Mouse (Mus musculus) megakaryocyte, adult 5-6 weeks (primary cell): Measurements from ENCODE around the gene Pik3r5. TPM values are rescaled to one million over a fixed set of nuclear protein-coding genes. Genes with fewer than 3 reads are reported as not detected.

Experiments
- ATAC-seq: 2 replicates; pipeline ENCODE4 v1.8.0; 2016; ENCODE audit warnings: mild to moderate bottlenecking, inconsistent platforms; ENCODE audit not compliant: poor library complexity, severe bottlenecking
- total RNA-seq, 2 experiments: library from RNA; stranded (forward) in 1 of 2; stranded (reverse) in 1 of 2; fragments of 153-499, 151-499 nt in 1 of 2; fragments of 221-1000, 200-1000 nt in 1 of 2; gene quantifications; 2 replicates each; pipeline versions ENCODE4 v1.2.3 to v1.2.4; 2015 to 2017

Pik3r5 gene
- total RNA-seq (2015) (55.3 and 61.8 TPM in 2 replicates), total RNA-seq (2017) (37.0 and 40.8 TPM in 2 replicates)

- peak; percentile 77 for ATAC-seq
Observed at GRCm38 (mm10) chr11:68431699-68432360, at the start of gene Pik3r5. Pik3r5 (plus strand) TSS chr11:68432121.

GRCm38 (mm10) chr11:68383519-68383918, 48.4 kb upstream of the Pik3r5 start:
- ATAC-seq = no peak

- ATAC-seq = no peak
Observed at GRCm38 (mm10) chr11:68384131-68384530, 47.8 kb upstream of the Pik3r5 start.

GRCm38 (mm10) chr11:68384592-68385020, 47.3 kb upstream of the Pik3r5 start:
- no peak for ATAC-seq

- no peak for ATAC-seq
Observed at GRCm38 (mm10) chr11:68385021-68385821, 46.7 kb upstream of the Pik3r5 start.

GRCm38 (mm10) chr11:68385921-68386588, 45.9 kb upstream of the Pik3r5 start:
- no peak for ATAC-seq

- ATAC-seq = no peak
Observed at GRCm38 (mm10) chr11:68386589-68387440, 45.1 kb upstream of the Pik3r5 start.

- ATAC-seq = no peak
Observed at GRCm38 (mm10) chr11:68387441-68387760, 44.5 kb upstream of the Pik3r5 start.

GRCm38 (mm10) chr11:68387971-68388654, 43.8 kb upstream of the Pik3r5 start:
- no peak for ATAC-seq

GRCm38 (mm10) chr11:68388655-68389015, 43.3 kb upstream of the Pik3r5 start:
- ATAC-seq = no peak

- ATAC-seq = no peak
Observed at GRCm38 (mm10) chr11:68389621-68390020, 42.3 kb upstream of the Pik3r5 start.

- ATAC-seq = no peak
Observed at GRCm38 (mm10) chr11:68390381-68391287, 41.3 kb upstream of the Pik3r5 start.

GRCm38 (mm10) chr11:68393897-68394490, 37.9 kb upstream of the Pik3r5 start:
- ATAC-seq = no peak

- no peak for ATAC-seq
Observed at GRCm38 (mm10) chr11:68394749-68395148, 37.2 kb upstream of the Pik3r5 start.

- ATAC-seq = no peak
Observed at GRCm38 (mm10) chr11:68395546-68395945, 36.4 kb upstream of the Pik3r5 start.

- no peak for ATAC-seq
Observed at GRCm38 (mm10) chr11:68398891-68399547, 32.9 kb upstream of the Pik3r5 start.

- ATAC-seq = no peak
Observed at GRCm38 (mm10) chr11:68399548-68400020, 32.3 kb upstream of the Pik3r5 start.

GRCm38 (mm10) chr11:68400021-68400671, 31.8 kb upstream of the Pik3r5 start:
- no peak for ATAC-seq
